Mouse (Mus musculus): ENCODE data around the gene Peak1.

Gene Peak1

GRCm38 (mm10) chr9:56314326-56314725, 103.5 kb downstream of the Peak1 start:
- DNase-seq (ENCODE audit: low spot score): no peak

GRCm38 (mm10) chr9:56309079-56309478, 108.8 kb downstream of the Peak1 start:
- no peak for DNase-seq (ENCODE audit: low spot score)

- DNase-seq (ENCODE audit: low spot score): no peak
Observed at GRCm38 (mm10) chr9:56304526-56304925, 113.3 kb downstream of the Peak1 start.

- no peak for DNase-seq (ENCODE audit: low spot score)
Observed at GRCm38 (mm10) chr9:56302921-56303465, 114.9 kb downstream of the Peak1 start.

GRCm38 (mm10) chr9:56290019-56290418, 127.8 kb downstream of the Peak1 start:
- no peak for DNase-seq (ENCODE audit: low spot score)

GRCm38 (mm10) chr9:56282481-56282880, 135.4 kb downstream of the Peak1 start:
- no peak for DNase-seq (ENCODE audit: low spot score)

- no peak for DNase-seq (ENCODE audit: low spot score)
Observed at GRCm38 (mm10) chr9:56273576-56273975, 144.3 kb downstream of the Peak1 start.

- DNase-seq (ENCODE audit: low spot score): no peak
Observed at GRCm38 (mm10) chr9:56272247-56272598, 145.6 kb downstream of the Peak1 start.

- DNase-seq (ENCODE audit: low spot score): no peak
Observed at GRCm38 (mm10) chr9:56271326-56272246, 146.3 kb downstream of the Peak1 start.

GRCm38 (mm10) chr9:56269101-56269500, 148.8 kb downstream of the Peak1 start:
- DNase-seq (ENCODE audit: low spot score): no peak

- no peak for DNase-seq (ENCODE audit: low spot score)
Observed at GRCm38 (mm10) chr9:56266200-56266815, 151.6 kb downstream of the Peak1 start.

- no peak for DNase-seq (ENCODE audit: low spot score)
Observed at GRCm38 (mm10) chr9:56265460-56266199, 152.2 kb downstream of the Peak1 start.

GRCm38 (mm10) chr9:56265022-56265360, 152.9 kb downstream of the Peak1 start:
- peak; percentile 35 for DNase-seq (ENCODE audit: low spot score)

GRCm38 (mm10) chr9:56264308-56265021, 153.4 kb downstream of the Peak1 start:
- peak; percentile 13 for DNase-seq (ENCODE audit: low spot score)

GRCm38 (mm10) chr9:56263055-56263454, 154.8 kb downstream of the Peak1 start:
- DNase-seq (ENCODE audit: low spot score): no peak

GRCm38 (mm10) chr9:56260495-56261136, 157.3 kb downstream of the Peak1 start:
- DNase-seq (ENCODE audit: low spot score): no peak

GRCm38 (mm10) chr9:56259790-56260494, 157.9 kb downstream of the Peak1 start:
- DNase-seq (ENCODE audit: low spot score): no peak

- DNase-seq (ENCODE audit: low spot score): no peak
Observed at GRCm38 (mm10) chr9:56258261-56258790, 159.5 kb downstream of the Peak1 start.

GRCm38 (mm10) chr9:56257227-56258000, 160.5 kb downstream of the Peak1 start:
- DNase-seq (ENCODE audit: low spot score): no peak
